Mouse (Mus musculus) hindbrain, embryonic 16.5 days (tissue): Measurements from ENCODE around the gene Vapb. TPM values are rescaled to one million over a fixed set of nuclear protein-coding genes. Genes with fewer than 3 reads are reported as not detected.

ENCODE experiments used
- ATAC-seq: fragments of 200-750 bp; cut with Nextera tagmentation; 2 replicates; pipeline ENCODE4 v1.8.0; 2017; ENCODE audit warnings: moderate TSS enrichment, moderate library complexity
- H3K27ac ChIP-seq: fragments of 300-500 bp; sonication (generic); 2 replicates; pipeline ENCODE4 v1.5.1; 2014; ENCODE audit warnings: low read depth, mild to moderate bottlenecking, control low read depth, low read length, moderate library complexity
- H3K27me3 ChIP-seq: fragments of 300-500 bp; sonication (generic); replicated peaks from 2 replicates; pipeline ENCODE4 v1.6.1; 2014; ENCODE audit warnings: low read length; ENCODE audit not compliant: control insufficient read depth, insufficient read depth
- H3K36me3 ChIP-seq: fragments of 300-500 bp; sonication (generic); 2 replicates; pipeline ENCODE4 v1.6.1; 2014; ENCODE audit warnings: mild to moderate bottlenecking, low read length, moderate library complexity, mixed read lengths; ENCODE audit not compliant: control insufficient read depth, insufficient read depth
- H3K4me1 ChIP-seq: fragments of 300-500 bp; sonication (generic); 2 replicates; pipeline ENCODE4 v1.6.1; 2014; ENCODE audit warnings: low read depth, low read length; ENCODE audit not compliant: control insufficient read depth, insufficient read depth
- H3K4me2 ChIP-seq: fragments of 300-500 bp; sonication (generic); 2 replicates; pipeline ENCODE4 v1.6.1; 2014; ENCODE audit warnings: mild to moderate bottlenecking, low read length, control low read depth, moderate library complexity
- H3K4me3 ChIP-seq: fragments of 300-500 bp; sonication (generic); 2 replicates; pipeline ENCODE4 v1.5.1; 2014; ENCODE audit warnings: mild to moderate bottlenecking, low read length, control low read depth, moderate library complexity
- H3K9ac ChIP-seq: fragments of 300-500 bp; sonication (generic); 2 replicates; pipeline ENCODE4 v1.6.1; 2014; ENCODE audit warnings: low read depth, mild to moderate bottlenecking, control low read depth, low read length, moderate library complexity
- H3K9me3 ChIP-seq: fragments of 300-500 bp; sonication (generic); 2 replicates; pipeline ENCODE4 v1.6.1; 2014; ENCODE audit warnings: mild to moderate bottlenecking, low read length, moderate library complexity; ENCODE audit not compliant: control insufficient read depth
- WGBS: fragments of 180-500 bp; shearing (Covaris S2); extraction: QIAGEN DNeasy Blood & Tissue Kit; methylation state at CpG from one replicate; pipeline ENCODE4 v1.1.7; 2014; 5-methylcytosine and 5-hydroxymethylcytosine counted together
- microRNA-seq: library from miRNA; unstranded; fragments of <30 nt; microRNA quantifications from one replicate; pipeline ENCODE4, GENCODE M21; 2017
- polyA plus RNA-seq: library from polyadenylated mRNA; unstranded; fragments of >200 nt; fragmentation: Nextera tagmentation; extraction: Ambion mirVana; gene quantifications from 2 replicates; pipeline ENCODE4 v1.2.1, GENCODE M21; 2015

Gene Vapb
- polyA plus RNA-seq, 1 experiment from 2014 or later = 22.1 TPM

DNA sequence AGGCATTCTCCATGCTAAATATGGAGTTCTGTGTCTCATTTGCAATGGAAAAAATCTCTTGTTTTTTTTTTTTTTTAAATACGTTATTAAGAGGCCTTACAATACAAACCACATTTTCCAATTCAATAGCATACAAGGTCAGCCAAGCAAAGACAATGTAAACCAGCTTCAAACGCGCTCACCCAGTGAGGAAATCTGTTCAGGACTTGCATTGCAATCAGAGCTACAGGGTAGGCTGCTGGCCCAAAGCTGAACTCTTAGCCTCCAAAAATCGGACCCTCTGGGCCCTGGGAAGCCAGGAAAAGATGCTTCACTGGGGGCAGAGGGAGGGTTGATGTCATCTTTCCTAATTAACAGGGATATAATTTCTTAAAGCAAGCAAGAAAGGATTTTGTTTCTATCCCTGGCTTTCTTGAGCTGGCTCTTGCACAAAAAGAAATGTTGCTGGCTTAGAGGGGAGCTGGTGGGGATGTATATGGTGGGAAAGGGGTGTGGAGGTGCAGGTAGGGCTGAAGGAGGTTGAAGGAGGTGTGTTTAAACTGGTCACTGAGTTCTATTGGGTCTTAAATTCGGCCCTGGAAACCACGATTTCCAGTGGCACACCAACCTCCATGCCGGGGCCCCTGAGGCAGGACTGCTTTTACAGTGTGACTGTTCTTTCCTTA is 95.6 kb downstream of the Vapb start:
- H3K36me3 ChIP-seq = no peaks in the 10 kb centered on the region
- 60% methylated on average over 7 of the region's 7 CpGs for WGBS
- no peaks in the 10 kb centered on the region for H3K27me3 ChIP-seq
- H3K27ac ChIP-seq = no peak overlapping the region
- H3K4me2 ChIP-seq = no peak overlapping the region
- H3K4me1 ChIP-seq = no peaks in the 10 kb centered on the region
- H3K9ac ChIP-seq = no peak overlapping the region
- ATAC-seq = no peak
- H3K4me3 ChIP-seq = no peak overlapping the region
- H3K9me3 ChIP-seq = no peaks in the 10 kb centered on the region

Small RNA genes within 50 kb of the gene (microRNA-seq; reads per million reads assigned to microRNA genes)
- not detected for gene Mir6340

Other genes with a start within 250 kb of the Vapb start
- gene 1700021F07Rik, start 214.9 kb upstream of the Vapb start, polyA plus RNA-seq = not detected in 2 replicates
- gene Ankrd60, start 159.1 kb upstream of the Vapb start, polyA plus RNA-seq = not detected in 2 replicates
- 32.5 and 35.0 TPM in 2 replicates for gene Rab22a, start 77.8 kb upstream of the Vapb start, polyA plus RNA-seq
- not detected in 2 replicates for gene 1700010B08Rik, start 18.1 kb upstream of the Vapb start, polyA plus RNA-seq